Mouse (Mus musculus): ENCODE measurements around the gene Arl6ip4. TPM values are rescaled to one million over a fixed set of nuclear protein-coding genes. Genes with fewer than 3 reads are reported as not detected.

Gene Arl6ip4
- total and polyA plus RNA-seq, 3 experiments: 57.8 to 128 TPM; not detected in 1

DNA sequence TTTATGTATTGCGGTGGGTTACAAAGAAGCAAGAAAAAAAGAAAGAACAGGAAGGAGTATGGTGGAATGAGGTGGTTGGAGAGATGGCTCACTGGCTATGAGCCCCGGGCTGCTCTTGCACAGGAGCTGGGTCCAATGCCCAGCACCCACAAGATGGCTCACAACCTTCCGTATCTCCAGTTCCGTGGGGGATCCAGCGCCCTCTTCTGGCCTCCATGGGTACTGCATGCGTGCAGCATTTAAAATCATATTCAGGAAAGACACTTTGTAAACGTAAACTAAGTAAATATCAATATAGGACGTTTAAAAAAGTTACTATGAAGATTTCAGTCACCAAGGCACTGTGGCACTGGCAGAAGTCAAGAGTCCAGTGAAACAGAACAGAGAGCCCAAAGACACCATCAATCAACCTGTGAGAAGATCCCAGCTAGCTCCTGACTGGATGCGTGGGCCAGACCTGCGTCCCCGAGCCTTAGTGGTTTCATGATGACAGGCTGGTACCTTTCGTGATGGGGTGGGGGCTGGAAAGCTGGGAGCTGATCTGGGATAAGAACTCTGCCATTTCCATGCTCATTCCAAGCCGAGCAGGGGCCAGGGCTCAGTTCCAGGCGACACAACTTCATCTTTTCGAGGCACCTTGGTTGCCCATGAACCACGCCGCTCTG, 4.7 kb upstream of the Arl6ip4 start (continued):
- TF ChIP-seq ELF1 (IDR thresholded peaks at IDR 0.05; ENCODE audit: low read depth, low read length): peak; percentile 73
- no peak; the same call in 1 of the 2 replicates for TF ChIP-seq MXI1 (IDR thresholded peaks at IDR 0.05; ENCODE audit: low read depth, low read length)
- TF ChIP-seq USF1 (IDR thresholded peaks at IDR 0.05; ENCODE audit: low read depth, low read length): no peak
- no peak for TF ChIP-seq USF2 (IDR thresholded peaks at IDR 0.05; ENCODE audit: borderline replicate concordance in 1 of 2, insufficient read depth in 1 of 2, low read depth in 1 of 2, low read length in 2 of 2)
- TF ChIP-seq CHD2 (IDR thresholded peaks at IDR 0.05; ENCODE audit: low read length): no peak; the same call in 1 of the 2 replicates
- TF ChIP-seq SIN3A (IDR thresholded peaks at IDR 0.05; ENCODE audit: low read length): 0 out of 2 replicates have a peak, but pooled peaks have one; percentile 53

DNA sequence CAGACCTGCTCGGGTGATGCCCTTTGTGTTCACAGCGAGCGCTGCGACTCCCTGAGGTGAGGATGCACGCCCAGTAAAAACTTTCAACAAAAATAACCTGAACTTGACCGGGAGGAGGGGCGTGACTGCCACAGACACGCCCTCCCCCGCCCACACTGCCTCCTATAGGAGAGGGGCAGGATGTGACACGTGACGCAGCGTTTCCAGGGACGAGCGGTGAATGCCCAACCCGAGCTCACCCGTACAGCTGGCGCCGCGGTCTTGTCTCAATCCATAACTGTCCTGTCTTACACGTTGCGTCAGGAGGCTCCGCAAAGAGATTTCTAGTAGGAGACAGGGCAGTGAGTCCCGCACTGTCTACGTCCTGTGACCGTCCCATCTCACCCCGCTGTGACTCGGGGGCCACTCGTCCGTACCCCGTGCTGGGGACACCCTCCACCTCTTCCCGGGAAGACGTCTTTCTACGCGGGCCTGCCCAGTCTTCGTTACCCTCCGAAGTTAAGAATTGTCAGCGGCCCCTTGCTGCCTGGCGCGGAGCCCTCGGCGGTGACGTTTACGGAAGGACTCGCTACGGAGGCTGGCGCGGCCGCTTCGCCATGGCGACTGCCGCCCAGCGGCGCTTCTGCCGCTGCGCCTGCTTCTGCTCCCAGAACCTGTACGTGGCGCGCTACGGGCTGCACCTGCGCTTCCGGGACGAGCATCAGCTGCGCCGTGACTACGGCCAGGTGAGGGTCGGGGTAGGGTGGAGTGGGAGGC, 4.0 kb upstream of the Arl6ip4 start, which contains the start of gene Ogfod2:
Ogfod2 (plus strand) TSS at position 556 of the 756 bp plus-strand sequence.
- H3K79me2 ChIP-seq (ENCODE audit: control insufficient read depth, insufficient read depth, low read length, poor library complexity): peaks cover 40% of the 10 kb centered on the region
- peaks cover 0 to 9% of the 10 kb centered on the region in 2 experiments; a peak in 3 of 4 replicates for H3K4me1 ChIP-seq (ENCODE audit: control insufficient read depth in 1 of 2, insufficient read depth in 2 of 2, low read length in 2 of 2)
- H3K27ac ChIP-seq (ENCODE audit: control insufficient read depth, low read depth, low read length): peak within 1 kb of the TSS; percentile 99
- H3K9ac ChIP-seq (ENCODE audit: control insufficient read depth, low read depth, low read length, poor library complexity, severe bottlenecking): peak within 1 kb of the TSS; percentile 98
- no peaks in the 10 kb centered on the region for H3K27me3 ChIP-seq (ENCODE audit: control insufficient read depth in 1 of 2, insufficient read depth in 2 of 2, low read length in 2 of 2)
- H3K9me3 ChIP-seq (replicated peaks; ENCODE audit: insufficient read depth, low read length): no peaks in the 10 kb centered on the region
- H3K36me3 ChIP-seq (ENCODE audit: control insufficient read depth in 1 of 2, insufficient read depth in 2 of 2, low read length in 2 of 2): 0 out of 4 replicates have a peak, but pooled peaks cover 0 to 2% of the 10 kb centered on the region in 2 experiments
- H3K4me3 ChIP-seq (ENCODE audit: control insufficient read depth in 1 of 2, insufficient read depth in 1 of 2, low read depth in 2 of 2, low read length in 2 of 2): peak within 1 kb of the TSS; percentile 77 to 95
- peak; percentile 98 for DNase-seq (ENCODE audit: low read depth, low spot score)
- TF ChIP-seq TCF12 (IDR thresholded peaks at IDR 0.05; ENCODE audit: low read depth, low read length) (peak; percentile 58), SIN3A (IDR thresholded peaks at IDR 0.05; ENCODE audit: low read length) (peak; percentile 99), ETS1 (IDR thresholded peaks at IDR 0.05; ENCODE audit: low read depth, low read length) (peak; percentile 31; the same call in 1 of the 2 replicates), POLR2A (IDR thresholded peaks at IDR 0.05; ENCODE audit: control insufficient read depth in 1 of 2, insufficient read depth in 1 of 2, low read depth in 1 of 2, low read length in 2 of 2, poor library complexity in 1 of 2) (peak; percentile 29 to 74), ZNF384 (IDR thresholded peaks at IDR 0.05; ENCODE audit: low read depth, low read length) (no peak), MXI1 (IDR thresholded peaks at IDR 0.05; ENCODE audit: low read depth, low read length) (peak; percentile 88), EP300 (IDR thresholded peaks at IDR 0.05; ENCODE audit: low read depth in 1 of 2, low read length in 2 of 2) (no peak), NRF1 (IDR thresholded peaks at IDR 0.05; ENCODE audit: insufficient read depth, low read depth, low read length, poor library complexity, severe bottlenecking) (peak; percentile 49; the same call in 1 of the 2 replicates), POLR2AphosphoS2 (IDR thresholded peaks at IDR 0.05; ENCODE audit: low read length) (no peak; the same call in 1 of the 2 replicates), KAT2A (conservative IDR thresholded peaks at IDR 0.05; ENCODE audit: low read depth, low read length) (no peak; the same call in 1 of the 2 replicates), MAX (IDR thresholded peaks at IDR 0.05; ENCODE audit: low read length) (peak; percentile 94), RAD21 (IDR thresholded peaks at IDR 0.05; ENCODE audit: low read depth, low read length) (no peak), TBP (IDR thresholded peaks at IDR 0.05; ENCODE audit: low read depth, low read length) (peak; percentile 74), ZMIZ1 (IDR thresholded peaks at IDR 0.05; ENCODE audit: low read depth, low read length) (peak; percentile 76), JUND (IDR thresholded peaks at IDR 0.05; ENCODE audit: low read depth, low read length) (no peak), ELF1 (IDR thresholded peaks at IDR 0.05; ENCODE audit: low read depth, low read length) (peak; percentile 96), ZKSCAN1 (IDR thresholded peaks at IDR 0.05; ENCODE audit: low read depth, low read length) (no peak), BHLHE40 (IDR thresholded peaks at IDR 0.05; ENCODE audit: borderline replicate concordance, low read depth, low read length) (peak; percentile 68), RCOR1 (IDR thresholded peaks at IDR 0.05; ENCODE audit: low read depth, low read length) (no peak), CTCF (IDR thresholded peaks at IDR 0.05 in 2 of 3, conservative IDR thresholded peaks at IDR 0.05 in 1 of 3; ENCODE audit: control insufficient read depth in 1 of 3, insufficient read depth in 1 of 3, low read depth in 2 of 3, low read length in 3 of 3, poor library complexity in 1 of 3, severe bottlenecking in 1 of 3) (peak in 2 of 3 experiments; percentile 41 to 55; a peak in 4 of 6 replicates), UBTF (IDR thresholded peaks at IDR 0.05; ENCODE audit: borderline replicate concordance, insufficient read depth, low read depth, low read length) (no peak), MEF2A (IDR thresholded peaks at IDR 0.05; ENCODE audit: extremely low read depth, insufficient replicate concordance, low read depth, low read length, poor library complexity, severe bottlenecking) (no peak), MAFK (IDR thresholded peaks at IDR 0.05; ENCODE audit: borderline replicate concordance, low read depth, low read length) (no peak), MYB (IDR thresholded peaks at IDR 0.05; ENCODE audit: low read depth, low read length) (no peak), MYC (IDR thresholded peaks at IDR 0.05; ENCODE audit: low read depth, low read length) (no peak; the same call in 1 of the 2 replicates), SMC3 (IDR thresholded peaks at IDR 0.05; ENCODE audit: low read depth, low read length) (0 out of 2 replicates have a peak, but pooled peaks have one; percentile 17), GATA1 (IDR thresholded peaks at IDR 0.05; ENCODE audit: low read depth, low read length) (no peak), GABPA (IDR thresholded peaks at IDR 0.05; ENCODE audit: low read depth, low read length) (no peak)

Measured in MEL (cell line).